Mouse (Mus musculus) mouse trophoblast stem cell (cell line): ENCODE measurements around the gene Ppp1r12b.

Experiments
- in situ Hi-C, 2 experiments: fragments of 300-500 bp; cut with MseI, MboI; formaldehyde crosslinking; loops; 2 replicates in 1 of 2; 3 replicates in 1 of 2; pipeline ENCODE4 v1.15.1; 2025

Gene Ppp1r12b

DNA sequence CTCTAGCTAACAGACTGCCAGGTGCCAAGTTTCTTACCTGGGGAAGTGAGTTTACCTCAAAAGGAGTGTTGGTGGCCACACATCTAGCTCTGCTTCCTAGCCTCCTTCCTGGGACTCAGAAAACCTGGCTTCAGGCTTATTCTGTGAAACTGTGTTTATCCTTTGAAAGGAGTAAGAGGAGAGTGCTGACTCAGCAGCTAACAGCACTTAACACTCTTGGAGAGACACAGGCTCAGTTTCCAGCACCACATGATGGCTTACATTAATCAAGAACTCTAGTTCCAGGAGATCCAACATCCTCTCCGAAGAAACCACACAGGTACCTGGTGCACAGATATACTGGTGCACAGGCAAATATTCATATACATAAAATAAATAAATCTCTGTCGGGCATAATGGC, 12.8 kb downstream of the Ppp1r12b start:
- in situ Hi-C loops, result no loop called here

- in situ Hi-C loops, result no loop called here
Measured at GRCm38 (mm10) chr1:134940863-134941262, 14.9 kb downstream of the Ppp1r12b start.

- in situ Hi-C loops, result no loop called here
Measured at GRCm38 (mm10) chr1:134938233-134938632, 17.5 kb downstream of the Ppp1r12b start.

DNA sequence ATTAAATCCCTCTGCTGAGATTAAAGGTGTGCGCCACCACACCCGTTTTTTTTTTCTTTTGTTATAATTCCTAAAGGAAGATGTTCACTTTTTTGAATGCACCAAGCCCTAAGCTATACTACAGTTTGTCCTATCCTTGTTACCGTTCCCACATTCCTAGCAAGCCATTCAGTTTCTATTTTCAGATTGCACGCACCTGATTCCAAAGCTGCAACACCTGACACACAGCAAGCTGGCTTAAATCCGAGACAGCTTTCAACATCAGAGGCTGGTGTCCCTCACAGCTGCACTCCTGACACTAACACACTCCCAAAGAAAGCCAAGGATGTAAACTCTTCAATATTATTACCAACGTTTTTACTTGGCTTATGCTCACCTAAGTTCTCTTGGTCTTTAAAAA, 19.4 kb downstream of the Ppp1r12b start:
- in situ Hi-C loops, result no loop called here

DNA sequence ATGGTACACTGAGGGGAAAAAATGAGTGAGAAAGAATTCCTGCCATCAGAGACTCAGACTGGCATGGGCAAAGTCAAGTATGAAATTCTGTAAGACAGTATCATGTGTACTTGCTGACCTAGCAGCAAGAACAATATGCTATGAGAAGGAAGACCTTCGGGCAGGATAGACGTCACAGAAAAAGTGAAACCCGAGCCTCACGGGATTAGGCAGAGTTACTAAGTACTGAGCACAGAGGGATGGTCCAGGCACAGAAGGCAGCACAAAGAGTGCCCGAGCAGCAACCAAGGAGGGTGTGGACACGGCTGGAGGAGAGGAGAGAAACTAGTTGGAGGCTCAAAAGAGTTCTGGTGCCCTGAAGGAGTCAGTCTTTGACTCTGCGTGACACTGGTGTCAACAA, 23.3 kb downstream of the Ppp1r12b start:
- in situ Hi-C loops, result no loop called here

DNA sequence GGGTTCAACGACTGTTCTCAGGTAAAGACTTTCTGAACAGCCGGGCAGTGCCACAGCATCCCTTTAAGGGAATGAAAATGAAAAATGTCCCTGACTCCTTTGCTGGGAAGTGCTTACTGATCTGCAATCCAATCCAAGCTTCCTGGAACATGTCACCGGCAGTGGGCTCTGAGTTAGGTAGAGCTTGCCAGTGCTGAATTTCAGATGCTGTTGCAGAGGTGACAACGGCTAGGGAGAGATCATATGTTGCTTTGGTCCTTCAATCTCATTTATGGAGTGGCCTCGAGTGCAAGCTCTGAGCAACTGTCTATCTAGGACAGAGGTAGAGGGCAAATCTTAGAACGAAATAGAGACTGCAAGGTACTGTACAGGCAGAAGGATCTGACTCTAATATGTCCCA, 36.7 kb downstream of the Ppp1r12b start:
- in situ Hi-C loops, result no loop called here

GRCm38 (mm10) chr1:134915421-134915820, 40.3 kb downstream of the Ppp1r12b start:
- in situ Hi-C loops, result no loop called here

DNA sequence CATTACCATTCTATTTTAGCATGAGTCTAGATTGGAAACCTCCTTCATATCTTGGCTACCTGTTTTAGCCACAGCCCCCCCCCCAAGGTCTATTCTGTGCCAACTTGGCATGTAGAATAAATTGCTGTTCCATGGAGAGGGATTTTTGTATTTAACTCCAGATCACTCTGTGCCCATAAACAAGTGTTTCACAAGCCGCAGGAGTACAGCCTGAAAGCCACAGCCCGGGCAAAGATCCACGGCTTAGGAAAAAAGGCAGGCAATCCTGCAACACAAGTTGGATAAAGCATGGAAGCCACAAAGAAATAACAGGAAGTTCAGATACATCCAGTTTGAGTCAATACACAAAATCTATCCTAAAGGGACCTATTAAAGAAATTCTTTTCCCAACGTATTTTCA, 42.2 kb downstream of the Ppp1r12b start:
- in situ Hi-C loops, result no loop called here

- in situ Hi-C loops, result no loop called here
Measured at GRCm38 (mm10) chr1:134911892-134912291, 43.9 kb downstream of the Ppp1r12b start.

DNA sequence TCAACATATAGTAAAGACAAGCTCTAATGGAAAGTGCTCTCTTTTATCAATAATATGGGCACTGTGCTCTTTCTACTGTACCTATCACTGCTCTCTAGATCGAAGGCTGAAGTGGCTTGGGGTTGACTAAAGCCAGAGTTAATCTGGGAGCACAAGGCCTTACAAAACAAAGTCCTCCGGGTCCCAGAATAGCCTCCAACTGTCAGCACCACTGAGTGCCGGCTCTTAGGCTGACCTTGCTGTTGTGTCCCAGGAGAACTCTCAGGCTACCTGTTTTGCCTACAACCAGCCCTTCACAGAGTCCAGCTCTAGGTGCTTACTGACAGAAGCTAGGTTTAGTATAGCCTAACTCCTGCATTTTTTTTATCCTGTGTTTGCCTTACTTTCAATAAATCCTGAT, 45.7 kb downstream of the Ppp1r12b start:
- in situ Hi-C loops, result no loop called here

DNA sequence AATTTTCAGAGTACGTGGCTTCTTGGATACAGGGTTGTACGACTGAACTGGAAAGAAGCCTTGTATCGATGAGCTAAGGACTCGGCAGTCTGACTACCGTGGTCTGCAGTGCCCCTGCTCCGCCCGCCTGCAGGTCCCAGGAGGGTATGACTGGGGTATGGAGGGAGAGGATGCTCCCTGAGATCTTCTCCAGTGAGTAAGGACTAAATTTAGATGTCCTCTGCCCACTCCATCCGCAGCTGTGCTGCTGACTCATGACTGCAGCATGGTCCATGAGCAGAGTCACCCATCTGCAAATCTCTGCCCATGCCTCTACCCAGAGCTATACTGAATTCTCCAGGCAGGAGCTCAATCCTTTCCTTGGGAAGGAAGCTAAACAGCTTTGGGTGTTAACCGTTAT, 46.3 kb downstream of the Ppp1r12b start:
- in situ Hi-C loops, result no loop called here

DNA sequence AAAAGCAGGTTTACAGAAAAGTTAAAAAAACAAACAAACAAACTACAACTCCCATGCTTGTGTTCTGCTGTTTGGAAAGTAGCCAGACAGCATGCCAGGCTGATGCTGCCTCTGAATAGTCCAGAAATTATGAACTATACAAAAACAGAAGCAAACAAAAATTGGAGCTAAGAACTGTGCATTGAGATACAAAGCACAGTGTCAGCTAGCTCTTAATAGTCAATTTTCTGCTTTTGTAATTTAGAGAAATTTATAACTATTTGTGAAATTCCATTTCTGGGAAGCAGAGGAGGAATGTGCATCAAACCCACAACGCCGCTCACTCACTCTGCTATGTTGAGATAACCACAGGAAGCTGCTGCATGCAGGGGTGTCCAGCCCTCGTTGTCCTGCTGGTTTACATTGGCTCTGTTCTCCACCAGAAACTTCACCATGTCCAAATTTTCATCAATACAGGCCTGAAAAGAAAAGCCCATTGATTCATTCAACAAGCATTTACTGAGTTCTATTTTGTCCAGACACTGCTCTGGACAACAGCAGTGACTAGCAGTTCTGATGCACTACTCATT, 53.6 kb downstream of the Ppp1r12b start:
- in situ Hi-C loops, result no loop called here

GRCm38 (mm10) chr1:134896008-134896407, 59.7 kb downstream of the Ppp1r12b start:
- in situ Hi-C loops, result no loop called here

DNA sequence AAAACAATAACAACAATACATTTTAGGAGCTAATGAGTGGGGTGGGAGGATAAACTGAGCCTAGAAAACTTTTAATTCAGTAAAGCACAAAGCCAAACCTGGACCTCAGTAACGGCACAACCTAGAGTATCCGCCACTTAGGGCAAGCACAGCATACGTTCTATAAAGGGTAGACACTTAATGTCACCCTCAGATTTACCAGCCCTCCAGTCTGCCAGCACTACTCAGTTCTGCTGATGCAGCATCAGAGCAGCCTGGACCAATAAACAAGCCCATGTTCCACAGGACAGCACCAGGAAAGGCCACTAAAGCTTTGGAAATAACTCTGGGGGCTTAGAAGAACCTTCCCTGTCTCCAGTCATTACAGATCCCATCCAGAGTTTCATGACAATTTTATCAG, 60.9 kb downstream of the Ppp1r12b start:
- in situ Hi-C loops, result no loop called here

DNA sequence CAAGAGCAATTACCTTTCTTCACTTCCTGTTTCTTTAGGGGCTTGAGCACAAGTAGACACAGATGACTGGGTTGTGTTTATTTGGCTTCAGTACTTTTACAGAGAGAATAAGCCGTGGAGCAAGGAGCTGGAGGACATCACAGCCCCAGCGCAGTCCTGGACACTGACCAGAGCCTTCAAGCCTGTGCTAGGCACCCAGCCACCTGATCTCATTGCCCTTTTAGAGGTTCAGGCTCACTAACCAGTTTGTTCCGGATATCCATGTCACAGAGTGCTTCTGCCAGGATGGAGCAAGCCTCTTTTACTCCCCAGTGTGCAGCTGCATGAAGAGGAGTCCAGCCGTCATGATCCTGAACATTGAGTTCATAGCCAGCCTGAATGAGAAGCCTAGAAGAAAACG, 63.8 kb downstream of the Ppp1r12b start:
- in situ Hi-C loops, result no loop called here

DNA sequence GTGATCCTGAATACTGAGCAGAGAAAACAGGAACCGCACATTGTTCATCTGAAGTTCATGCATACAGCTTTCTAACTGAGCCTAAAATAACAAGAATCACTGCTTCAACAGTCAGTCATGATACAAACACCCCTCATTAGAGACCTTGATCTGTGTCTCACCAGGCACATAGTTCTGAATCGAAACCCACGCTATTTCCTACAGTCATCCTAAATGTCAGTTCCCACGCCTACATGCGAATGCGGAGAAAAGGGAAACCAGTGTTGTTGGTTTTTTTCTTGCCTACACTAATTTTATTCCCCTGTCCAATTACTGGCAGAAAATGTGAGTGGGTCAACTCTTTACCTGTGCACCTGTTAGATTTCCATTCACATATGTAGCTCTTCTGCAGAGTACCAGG, 66.1 kb downstream of the Ppp1r12b start:
- in situ Hi-C loops, result no loop called here

DNA sequence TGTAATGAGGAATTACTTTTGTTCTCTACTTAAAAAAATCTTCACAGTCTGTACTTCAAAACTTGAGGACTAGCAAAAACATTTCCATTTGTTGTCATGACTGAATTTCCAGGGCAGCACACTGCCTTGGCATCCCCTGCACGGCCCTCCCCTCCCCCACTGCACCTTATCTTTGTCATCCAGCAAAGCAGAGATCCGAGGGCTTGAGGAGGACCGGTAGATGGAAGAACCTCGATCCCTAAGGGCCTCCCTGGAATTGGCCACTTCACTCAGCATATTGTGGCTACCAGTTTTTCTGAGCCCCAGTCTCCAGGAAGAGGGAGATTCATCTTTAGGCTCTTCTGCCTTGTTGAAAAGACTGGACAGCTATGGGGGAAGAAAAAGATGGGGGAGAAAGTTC, 79.9 kb downstream of the Ppp1r12b start:
- in situ Hi-C loops, result no loop called here

DNA sequence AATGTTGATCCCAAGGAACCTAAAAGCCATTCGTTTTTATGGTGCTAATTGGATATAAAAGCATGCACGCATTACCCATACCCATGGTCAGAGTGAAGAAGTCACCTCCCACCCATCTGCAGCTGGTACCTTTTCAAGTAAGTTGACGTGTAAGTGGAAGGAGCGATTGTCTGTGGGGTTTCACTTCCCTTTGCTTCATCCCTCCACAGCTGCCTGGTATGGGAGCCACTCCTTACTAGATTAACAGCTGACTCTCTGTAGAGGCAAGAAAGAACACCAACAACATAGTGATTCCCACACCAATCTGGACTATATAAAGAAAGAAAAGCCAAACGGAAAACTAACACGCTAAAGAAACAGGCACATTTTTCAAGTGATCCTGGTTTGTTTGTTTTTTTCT, 83.1 kb downstream of the Ppp1r12b start:
- in situ Hi-C loops, result no loop called here

- in situ Hi-C loops, result no loop called here
Measured at GRCm38 (mm10) chr1:134866426-134866825, 89.3 kb downstream of the Ppp1r12b start.

- in situ Hi-C loops, result no loop called here
Measured at GRCm38 (mm10) chr1:134865552-134865951, 90.2 kb downstream of the Ppp1r12b start.

GRCm38 (mm10) chr1:134860538-134860937, 95.2 kb downstream of the Ppp1r12b start:
- in situ Hi-C loops, result no loop called here

DNA sequence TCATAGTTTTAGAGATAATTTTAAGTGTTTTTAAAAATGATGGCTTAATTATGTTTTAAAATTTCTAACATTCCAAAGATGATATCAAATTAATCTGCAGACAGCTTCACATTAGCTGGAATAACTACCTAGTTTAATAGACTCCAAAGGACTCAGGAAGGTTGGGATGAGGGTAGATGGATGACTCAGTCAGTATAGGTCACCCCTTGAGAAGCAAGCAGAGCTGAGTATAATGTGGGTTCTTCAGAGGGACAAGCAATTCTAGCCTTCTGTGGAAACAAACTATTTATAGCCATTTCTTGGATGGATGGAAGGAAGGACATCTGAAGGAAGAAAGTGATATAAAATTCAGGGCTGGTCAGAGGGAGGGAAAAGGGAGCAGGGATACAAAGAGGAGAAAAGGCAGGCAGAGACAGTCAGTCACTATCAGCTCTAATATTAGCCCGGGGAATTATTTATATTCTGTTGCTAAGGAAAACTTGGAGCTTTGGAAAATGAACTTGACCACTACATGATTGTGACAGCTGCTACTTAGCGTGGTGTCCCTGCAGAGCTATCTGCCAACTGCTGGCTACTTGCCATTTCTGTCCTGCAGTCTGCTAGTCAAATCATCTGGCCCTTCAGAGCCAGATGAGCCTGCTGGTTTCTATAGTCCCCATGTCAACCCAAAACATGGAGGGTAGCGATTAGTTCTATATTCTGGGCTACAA, 97.2 kb downstream of the Ppp1r12b start:
- in situ Hi-C loops, result loop anchor here in 1 of 2 experiments (10.0 kb wide), 1 partner anchor 114 kb away; no protein-coding TSS in a partner anchor

GRCm38 (mm10) chr1:134854325-134854982, 101.3 kb downstream of the Ppp1r12b start:
- in situ Hi-C loops, result loop anchor here (5.0 to 10.0 kb wide), 2 partner anchors 110 to 207 kb away; partner anchors contain the start of gene Syt2 (in 1 of the 2)
